11 mouse cellular contexts compared by ENCODE assay signal in genomic region chr2:38164326-38165035, GRCm38 (mm10).
A peak's percentile ranks its signal among the peaks of the same experiment; 100 is the strongest.
DNase-seq lines count a peak whose midpoint lies in the region; ATAC-seq and TF ChIP-seq lines count a peak whose summit lies in the region.
"Had no signal": no experiment of that assay in that cellular context is flagged by ENCODE, and none has a peak within 500 bp of the region (broad histone marks: within the 10 kb centered on the region; RNA-seq: fewer than 3 reads in every experiment).

No protein-coding gene starts in this region.

- no peak overlapping the region for H3K27ac ChIP-seq in hindbrain, postnatal 0 days
- no peak overlapping the region for H3K27ac ChIP-seq in hindbrain, embryonic 13.5 days
- H3K27ac ChIP-seq in CH12.LX (ENCODE audit: insufficient read depth, low read depth) = no peak overlapping the region
- H3K27ac ChIP-seq in heart, embryonic 15.5 days = no peak overlapping the region
- H3K27ac ChIP-seq: hindbrain, embryonic 15.5 days had no signal

- TF ChIP-seq RAD21 in CH12.LX (IDR thresholded peaks at IDR 0.05; ENCODE audit: low read depth, low read length) = no peak

- in situ Hi-C loops in CH12.LX (cut with MboI; ENCODE audit: low pct_ligation_motif_present, low pct_unique_long_range_greater_than_20kb, low sequenced_read_pairs) = loop anchor here (25.0 kb wide), 1 partner anchor 352 kb away; no protein-coding TSS in a partner anchor

- no peak overlapping the region for H3K9ac ChIP-seq in hindbrain, postnatal 0 days (replicated peaks; ENCODE audit: low read length)
- no peak overlapping the region for H3K9ac ChIP-seq in hindbrain, embryonic 13.5 days
- H3K9ac ChIP-seq in CH12.LX (ENCODE audit: insufficient read depth, low read depth) = peak overlapping the region; percentile 60
- H3K9ac ChIP-seq in heart, embryonic 15.5 days = no peak overlapping the region
- H3K9ac ChIP-seq: hindbrain, embryonic 15.5 days had no signal

- TF ChIP-seq POLR2A in CH12.LX (IDR thresholded peaks at IDR 0.05; ENCODE audit: low read depth, low read length) = no peak

- TF ChIP-seq EP300 in CH12.LX (IDR thresholded peaks at IDR 0.05; ENCODE audit: low read length) = no peak

- WGBS in hindbrain, postnatal 0 days = 67% methylated on average over 5 of the region's 5 CpGs
- 67% methylated on average over 5 of the region's 5 CpGs for WGBS in hindbrain, embryonic 13.5 days
- WGBS in heart, embryonic 15.5 days = 62% methylated on average over 5 of the region's 5 CpGs

- no peak for TF ChIP-seq CTCF in hindbrain, postnatal 0 days (IDR thresholded peaks at IDR 0.05; ENCODE audit: low read depth)
- TF ChIP-seq CTCF in CH12.LX (conservative IDR thresholded peaks at IDR 0.05 in 1 of 2, IDR thresholded peaks at IDR 0.05 in 1 of 2; ENCODE audit: low read depth in 2 of 2, low read length in 2 of 2) = no peak

- no peaks in the 10 kb centered on the region for H3K79me2 ChIP-seq in CH12.LX (replicated peaks; ENCODE audit: control insufficient read depth, extremely low read depth, insufficient read depth, poor library complexity, severe bottlenecking)

- H3K4me2 ChIP-seq in hindbrain, postnatal 0 days (ENCODE audit: low read depth, low read length) = peak overlapping the region; percentile 16; the same call in 1 of the 2 replicates
- H3K4me2 ChIP-seq in hindbrain, embryonic 13.5 days = no peak overlapping the region
- peak overlapping the region; percentile 57; the same call in 1 of the 2 replicates for H3K4me2 ChIP-seq in CH12.LX (ENCODE audit: insufficient read depth, low read depth, poor library complexity, severe bottlenecking)
- peak overlapping the region; percentile 42 for H3K4me2 ChIP-seq in heart, embryonic 15.5 days
- H3K4me2 ChIP-seq: hindbrain, embryonic 15.5 days had no signal

- H3K9me3 ChIP-seq in hindbrain, postnatal 0 days (ENCODE audit: low read length) = no peaks in the 10 kb centered on the region
- no peaks in the 10 kb centered on the region for H3K9me3 ChIP-seq in hindbrain, embryonic 13.5 days
- H3K9me3 ChIP-seq in CH12.LX (replicated peaks; ENCODE audit: low read length) = no peaks in the 10 kb centered on the region
- no peaks in the 10 kb centered on the region for H3K9me3 ChIP-seq in heart, embryonic 15.5 days (replicated peaks)
- H3K9me3 ChIP-seq: hindbrain, embryonic 15.5 days had no signal

- no peak overlapping the region for H3K4me3 ChIP-seq in hindbrain, postnatal 0 days (ENCODE audit: low read length)
- H3K4me3 ChIP-seq in hindbrain, embryonic 13.5 days = no peak overlapping the region
- H3K4me3 ChIP-seq in CH12.LX (replicated peaks in 1 of 3; ENCODE audit: low read depth in 2 of 3, low read length in 2 of 3, poor library complexity in 1 of 3) = peak overlapping the region in 2 of 3 experiments; percentile 33 to 46
- H3K4me3 ChIP-seq in heart, embryonic 15.5 days = no peak overlapping the region
- H3K4me3 ChIP-seq: hindbrain, embryonic 15.5 days had no signal

- no peaks in the 10 kb centered on the region for H3K27me3 ChIP-seq in hindbrain, postnatal 0 days (ENCODE audit: insufficient read depth, low read length)
- no peaks in the 10 kb centered on the region for H3K27me3 ChIP-seq in hindbrain, embryonic 13.5 days
- H3K27me3 ChIP-seq in CH12.LX (replicated peaks) = no peaks in the 10 kb centered on the region
- no peaks in the 10 kb centered on the region for H3K27me3 ChIP-seq in heart, embryonic 15.5 days
- H3K27me3 ChIP-seq: hindbrain, embryonic 15.5 days; Patski had no signal

- no peak for ATAC-seq in hindbrain, postnatal 0 days
- ATAC-seq in hindbrain, embryonic 13.5 days (ENCODE audit: low FRiP score) = no peak
- ATAC-seq in heart, embryonic 15.5 days (replicated peaks; ENCODE audit: insufficient number of reproducible peaks, insufficient read depth, low FRiP score, low read depth) = no peak
- ATAC-seq: Patski had no signal

- DNase-seq in hindbrain, postnatal 0 days (ENCODE audit: low spot score) = no peak
- DNase-seq in CH12.LX (ENCODE audit: extremely low read depth) = peak; percentile 45
- peak; percentile 56 for DNase-seq in lung, postnatal 36 days
- no peak for DNase-seq in ovary, postnatal 36 days (ENCODE audit: low spot score)
- DNase-seq in left cerebral cortex, postnatal 10 days (ENCODE audit: extremely low spot score in 1 of 2, low spot score in 2 of 2) = no peak
- no peak for DNase-seq in layer of hippocampus, adult 9-11 months
- DNase-seq: midbrain, embryonic 14.5 days had no signal

- H3K4me1 ChIP-seq in hindbrain, postnatal 0 days (ENCODE audit: insufficient read depth, low read length) = no peaks in the 10 kb centered on the region
- H3K4me1 ChIP-seq in hindbrain, embryonic 13.5 days (replicated peaks) = no peaks in the 10 kb centered on the region
- peaks cover 0 to 14% of the 10 kb centered on the region in 2 experiments; a peak in 2 of 4 replicates for H3K4me1 ChIP-seq in CH12.LX (ENCODE audit: control insufficient read depth in 1 of 2, insufficient read depth in 2 of 2)
- H3K4me1 ChIP-seq in heart, embryonic 15.5 days (replicated peaks) = no peaks in the 10 kb centered on the region
- H3K4me1 ChIP-seq: hindbrain, embryonic 15.5 days had no signal

- no peaks in the 10 kb centered on the region for H3K36me3 ChIP-seq in hindbrain, postnatal 0 days (ENCODE audit: insufficient read depth, low read length)
- no peaks in the 10 kb centered on the region for H3K36me3 ChIP-seq in hindbrain, embryonic 13.5 days
- H3K36me3 ChIP-seq in CH12.LX (replicated peaks in 1 of 2; ENCODE audit: control insufficient read depth in 1 of 2, insufficient read depth in 1 of 2, low read length in 1 of 2) = no peaks in the 10 kb centered on the region
- no peaks in the 10 kb centered on the region for H3K36me3 ChIP-seq in heart, embryonic 15.5 days
- H3K36me3 ChIP-seq: hindbrain, embryonic 15.5 days had no signal

- dilution Hi-C loops in CH12.LX (cut with MboI; ENCODE audit: extremely low pct_ligation_motif_present, extremely low pct_unique_long_range_greater_than_20kb, low sequenced_read_pairs) = no loop called here

- intact Hi-C loops in left cerebral cortex, postnatal 10 days (cut with DNase I) = no loop called here

TF ChIP-seq in CH12.LX, 34 proteins besides CTCF, POLR2A, EP300 and RAD21:
- TF ChIP-seq ZKSCAN1 (IDR thresholded peaks at IDR 0.05; ENCODE audit: borderline replicate concordance, low read depth, low read length) = no peak
- TF ChIP-seq ZC3H11A (IDR thresholded peaks at IDR 0.05; ENCODE audit: low read depth, low read length) = no peak
- TF ChIP-seq NELFE (IDR thresholded peaks at IDR 0.05; ENCODE audit: low read depth, low read length) = no peak
- no peak for TF ChIP-seq MEF2A (IDR thresholded peaks at IDR 0.05; ENCODE audit: borderline replicate concordance, low read depth, low read length)
- peak; percentile 55 for TF ChIP-seq BHLHE40 (IDR thresholded peaks at IDR 0.05; ENCODE audit: low read depth, low read length)
- TF ChIP-seq HCFC1 (IDR thresholded peaks at IDR 0.05; ENCODE audit: low read depth, low read length) = no peak
- 0 out of 2 replicates have a peak, but pooled peaks have one; percentile 6 for TF ChIP-seq MYC (IDR thresholded peaks at IDR 0.05; ENCODE audit: low read depth, low read length)
- TF ChIP-seq TBP (conservative IDR thresholded peaks at IDR 0.05; ENCODE audit: low read depth, low read length) = 0 out of 2 replicates have a peak, but pooled peaks have one; percentile 21
- TF ChIP-seq SIN3A (IDR thresholded peaks at IDR 0.05; ENCODE audit: low read length) = 0 out of 2 replicates have a peak, but pooled peaks have one; percentile 51
- no peak for TF ChIP-seq JUN (IDR thresholded peaks at IDR 0.05; ENCODE audit: insufficient read depth, low read depth, low read length)
- TF ChIP-seq UBTF (IDR thresholded peaks at IDR 0.05; ENCODE audit: low read depth, low read length) = no peak
- TF ChIP-seq POLR2AphosphoS2 (IDR thresholded peaks at IDR 0.05; ENCODE audit: low read depth, low read length) = no peak
- TF ChIP-seq JUND (conservative IDR thresholded peaks at IDR 0.05; ENCODE audit: low read depth, low read length) = no peak
- TF ChIP-seq TCF12 (IDR thresholded peaks at IDR 0.05; ENCODE audit: low read depth, low read length) = no peak
- TF ChIP-seq ZMIZ1 (IDR thresholded peaks at IDR 0.05; ENCODE audit: low read depth, low read length) = no peak
- TF ChIP-seq USF2 (conservative IDR thresholded peaks at IDR 0.05; ENCODE audit: low read depth, low read length) = no peak
- no peak for TF ChIP-seq MXI1 (IDR thresholded peaks at IDR 0.05; ENCODE audit: low read depth, low read length)

Comparison
In these comparisons a context has a peak if more than half of its experiments do, and no peak if none do; other contexts are left out.
1. DNase-seq: peak in CH12.LX (single experiment) and lung, postnatal 36 days (single experiment); none in hindbrain, postnatal 0 days (single experiment), ovary, postnatal 36 days (single experiment), left cerebral cortex, postnatal 10 days (0 of 2) and layer of hippocampus, adult 9-11 months (single experiment).
2. H3K4me3 ChIP-seq: peak in CH12.LX (2 of 3); none in hindbrain, postnatal 0 days (single experiment), hindbrain, embryonic 13.5 days (single experiment) and heart, embryonic 15.5 days (single experiment).